Mouse (Mus musculus) ES-Bruce4 (cell line): ENCODE measurements around the gene Adamts13. TPM values are rescaled to one million over a fixed set of nuclear protein-coding genes. Genes with fewer than 3 reads are reported as not detected.

Experiments used
- H3K27ac ChIP-seq: 2 replicates; pipeline ENCODE4 v1.5.1; 2012; ENCODE audit warnings: low read length, inconsistent platforms; ENCODE audit not compliant: insufficient read depth
- H3K27me3 ChIP-seq: 2 replicates; pipeline ENCODE4 v1.6.1; 2012; ENCODE audit warnings: mild to moderate bottlenecking, low read length, inconsistent platforms; ENCODE audit not compliant: control insufficient read depth, poor library complexity, insufficient read depth, severe bottlenecking
- H3K36me3 ChIP-seq: 2 replicates; pipeline ENCODE4 v1.6.1; 2012; ENCODE audit warnings: inconsistent platforms, mild to moderate bottlenecking, low read length, moderate library complexity; ENCODE audit not compliant: control insufficient read depth, poor library complexity, insufficient read depth, severe bottlenecking
- H3K4me1 ChIP-seq: one replicate; pipeline ENCODE4 v1.8.1; 2011; ENCODE audit warnings: low read length; ENCODE audit not compliant: control insufficient read depth, insufficient read depth
- H3K4me3 ChIP-seq: 2 replicates; pipeline ENCODE4 v1.5.1; 2011; ENCODE audit warnings: low read depth, mild to moderate bottlenecking, low read length
- H3K9ac ChIP-seq: 2 replicates; pipeline ENCODE4 v1.6.1; 2012; ENCODE audit warnings: low read depth, mild to moderate bottlenecking, inconsistent platforms; ENCODE audit not compliant: poor library complexity, severe bottlenecking
- H3K9me3 ChIP-seq: replicated peaks from 2 replicates; pipeline ENCODE4 v1.6.1; 2012; ENCODE audit warnings: mild to moderate bottlenecking, low read length, inconsistent platforms; ENCODE audit not compliant: control insufficient read depth, poor library complexity, insufficient read depth, severe bottlenecking
- CTCF ChIP-seq: IDR thresholded peaks from one replicate; pipeline ENCODE4 v1.8.1; 2011; ENCODE audit warnings: low read depth, low read length
- EP300 ChIP-seq: IDR thresholded peaks from 2 replicates; pipeline ENCODE4 v1.6.1; 2011; ENCODE audit warnings: low read depth, low read length; ENCODE audit not compliant: insufficient read depth
- POLR2A ChIP-seq: IDR thresholded peaks from one replicate; pipeline ENCODE4 v1.8.1; 2011; ENCODE audit warnings: low read length; ENCODE audit not compliant: insufficient read depth
- polyA plus RNA-seq: library from polyadenylated mRNA; stranded (reverse); fragments of >200 nt; gene quantifications from 2 replicates; pipeline ENCODE4 v1.2.4, GENCODE M21; 2011; ENCODE audit warnings: low read depth; ENCODE audit not compliant: missing spikeins, insufficient read depth, insufficient read length

The Adamts13 gene
- polyA plus RNA-seq, 1 experiment, result not detected

- Histone ChIP-seq H3K27me3 (no peaks in the 10 kb centered on the region), H3K9me3 (no peaks in the 10 kb centered on the region), H3K4me1 (no peaks in the 10 kb centered on the region), H3K9ac (peak within 1 kb of the TSS; percentile 73), H3K36me3 (peaks cover 17% of the 10 kb centered on the region), H3K27ac (peak within 1 kb of the TSS; percentile 52), H3K4me3 (peak within 1 kb of the TSS; percentile 92)
- TF ChIP-seq EP300, result no peak
- TF ChIP-seq POLR2A, result peak; percentile 50
- TF ChIP-seq CTCF, result no peak
Observed at GRCm38 (mm10) chr2:26963923-26964723, 9.1 kb upstream of the Adamts13 start, which contains the start of gene Rexo4. Gene Rexo4 (minus strand): TSS chr2:26964386.

GRCm38 (mm10) chr2:26964724-26965370 is 8.4 kb upstream of the Adamts13 start:
- TF ChIP-seq CTCF (no peak), POLR2A (no peak), EP300 (no peak)
- H3K27ac ChIP-seq, result no peak overlapping the region

GRCm38 (mm10) chr2:26967262-26967661 is 6.0 kb upstream of the Adamts13 start:
- H3K27ac ChIP-seq, result no peak overlapping the region
- TF ChIP-seq EP300, result no peak
- peak; percentile 4 for TF ChIP-seq CTCF
- TF ChIP-seq POLR2A, result no peak
- H3K4me3 ChIP-seq, result no peak overlapping the region

More at GRCm38 (mm10) chr2:26964724-26965370, 8.4 kb upstream of the Adamts13 start:
- H3K27me3 ChIP-seq, result no peaks in the 10 kb centered on the region
- no peaks in the 10 kb centered on the region for H3K9me3 ChIP-seq
- H3K4me1 ChIP-seq, result no peaks in the 10 kb centered on the region
- peak overlapping the region; percentile 92 for H3K4me3 ChIP-seq
- peaks cover 14% of the 10 kb centered on the region for H3K36me3 ChIP-seq
- peak overlapping the region; percentile 73 for H3K9ac ChIP-seq

GRCm38 (mm10) chr2:26973960-26974359 is 744 bp downstream of the Adamts13 start:
- Histone ChIP-seq H3K27me3 (no peaks in the 10 kb centered on the region), H3K36me3 (no peaks in the 10 kb centered on the region), H3K4me1 (no peaks in the 10 kb centered on the region), H3K27ac (no peak overlapping the region), H3K9me3 (no peaks in the 10 kb centered on the region), H3K9ac (no peak overlapping the region), H3K4me3 (no peak overlapping the region)
- no peak for TF ChIP-seq CTCF
- no peak for TF ChIP-seq EP300
- TF ChIP-seq POLR2A, result no peak

More at GRCm38 (mm10) chr2:26967262-26967661, 6.0 kb upstream of the Adamts13 start:
- H3K36me3 ChIP-seq, result no peaks in the 10 kb centered on the region
- H3K9me3 ChIP-seq, result no peaks in the 10 kb centered on the region
- no peaks in the 10 kb centered on the region for H3K27me3 ChIP-seq
- no peak overlapping the region for H3K9ac ChIP-seq
- no peaks in the 10 kb centered on the region for H3K4me1 ChIP-seq

- H3K9ac ChIP-seq, result no peak overlapping the region
- H3K27ac ChIP-seq, result no peak overlapping the region
- TF ChIP-seq CTCF (no peak), EP300 (no peak), POLR2A (no peak)
- H3K9me3 ChIP-seq, result no peaks in the 10 kb centered on the region
- H3K27me3 ChIP-seq, result no peaks in the 10 kb centered on the region
- H3K4me3 ChIP-seq, result no peak overlapping the region
- H3K36me3 ChIP-seq, result no peaks in the 10 kb centered on the region
- H3K4me1 ChIP-seq, result no peaks in the 10 kb centered on the region
Observed at GRCm38 (mm10) chr2:26980361-26980760, 7.1 kb downstream of the Adamts13 start.

- H3K36me3 ChIP-seq, result no peaks in the 10 kb centered on the region
- H3K4me3 ChIP-seq, result no peak overlapping the region
- TF ChIP-seq EP300, result no peak
- no peak for TF ChIP-seq POLR2A
- no peak for TF ChIP-seq CTCF
- no peak overlapping the region for H3K27ac ChIP-seq
- H3K9me3 ChIP-seq, result no peaks in the 10 kb centered on the region
- H3K27me3 ChIP-seq, result no peaks in the 10 kb centered on the region
- no peaks in the 10 kb centered on the region for H3K4me1 ChIP-seq
- no peak overlapping the region for H3K9ac ChIP-seq
Observed at GRCm38 (mm10) chr2:26984179-26984578, 11.0 kb downstream of the Adamts13 start.
